Mouse (Mus musculus): ENCODE measurements around the gene Ms4a6d. TPM values are rescaled to one million over a fixed set of nuclear protein-coding genes. Genes with fewer than 3 reads are reported as not detected.
"Not testable (repeated sequence)": the region's sequence is repeated elsewhere in the genome, so short reads cannot be mapped to it uniquely, and the experiment has no call there.

The Ms4a6d gene
- total RNA-seq, 2 experiments from 2014 or later = 3.2 to 5.8 TPM

- DNase-seq = no peak
Observed at GRCm38 (mm10) chr19:11554726-11555125, 49.9 kb downstream of the Ms4a6d start.

- DNase-seq = no peak
Observed at GRCm38 (mm10) chr19:11547911-11548310, 56.7 kb downstream of the Ms4a6d start.

DNA sequence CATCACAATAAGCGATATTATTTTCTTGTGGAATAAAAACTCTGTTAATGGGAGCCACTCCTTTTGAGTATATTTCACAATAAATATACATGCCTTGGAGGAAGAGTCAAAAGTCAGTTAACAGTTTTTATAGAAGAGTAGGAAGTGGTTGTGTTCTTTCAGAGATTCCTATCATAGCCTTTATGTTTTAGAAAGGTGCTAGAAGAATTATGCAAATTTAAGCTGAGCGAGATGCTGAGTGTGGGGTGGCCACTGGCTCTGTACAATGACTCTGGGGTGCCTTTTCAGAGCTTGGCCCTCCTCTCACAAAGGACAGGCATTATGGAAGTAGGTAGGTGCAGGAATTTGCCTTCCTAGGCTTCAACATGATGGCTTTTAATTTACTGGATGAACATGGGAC is 60.3 kb downstream of the Ms4a6d start:
- DNase-seq = not testable (repeated sequence)

DNA sequence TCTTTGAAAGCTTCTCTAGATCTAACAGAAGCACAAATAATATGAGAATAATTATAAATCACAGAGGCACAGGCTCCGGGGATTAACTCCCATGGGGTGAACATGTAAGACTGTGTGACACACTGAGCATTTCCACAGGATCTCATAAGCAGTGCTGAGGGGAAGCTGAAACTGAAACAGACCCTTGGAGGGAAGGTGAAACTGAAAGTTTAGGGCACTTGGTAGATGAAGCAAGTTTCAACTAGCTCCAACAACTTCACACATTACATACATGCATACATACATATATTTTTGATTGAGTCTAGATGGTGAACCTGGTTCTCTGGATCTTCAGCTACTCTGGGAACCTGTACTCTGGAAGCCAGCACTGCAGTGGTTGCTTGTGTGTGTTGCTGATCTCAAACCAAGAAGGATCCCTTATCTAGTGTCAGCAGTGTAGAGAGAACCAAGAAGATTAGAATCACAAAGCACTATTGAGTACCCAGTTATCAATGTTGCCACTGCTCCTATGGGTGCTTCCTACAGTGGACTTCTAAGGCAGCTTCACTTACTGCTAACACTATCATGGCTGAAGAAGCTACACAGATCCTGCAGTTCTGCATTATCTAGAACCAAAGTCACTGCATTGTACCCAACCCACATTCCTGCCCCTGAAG is 64.4 kb downstream of the Ms4a6d start:
- DNase-seq = not testable (repeated sequence)

DNA sequence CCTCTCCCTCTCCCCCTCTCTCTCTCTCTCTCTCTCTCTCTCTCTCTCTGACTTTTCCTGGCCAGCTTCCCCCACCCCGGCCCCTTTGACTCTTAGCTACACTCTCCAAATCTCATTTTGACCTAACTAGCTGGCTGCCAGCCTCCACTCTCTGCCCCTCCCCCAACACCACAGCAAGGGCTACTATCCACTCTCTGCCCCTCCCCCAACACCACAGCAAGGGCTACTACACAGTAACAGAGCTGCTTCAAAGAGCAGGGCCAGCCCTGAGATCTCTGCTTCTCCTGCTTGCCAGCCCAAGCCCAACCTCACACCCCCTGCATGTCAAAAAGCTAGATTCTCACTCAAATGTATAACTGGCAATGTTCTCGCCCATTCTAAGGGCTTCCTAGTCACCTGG is 67.3 kb downstream of the Ms4a6d start:
- peak in 1 of 2 experiments; percentile 13 for DNase-seq

Other genes with a start within 250 kb of the Ms4a6d start
- gene Ms4a4a, start 229.3 kb downstream of the Ms4a6d start, total RNA-seq (2021) = 1 to 10 TPM; 4.4 to 9.7 TPM
- gene Ms4a4c, start 200.1 kb downstream of the Ms4a6d start, total RNA-seq (2021) = under 1 TPM; 0.72 to 0.73 TPM
- gene Ms4a4b, start 161.3 kb downstream of the Ms4a6d start, total RNA-seq (2021) = under 1 TPM; 0.59 to 0.76 TPM
- gene Ms4a6c, start 135.5 kb downstream of the Ms4a6d start, total RNA-seq (2021) = 10 to 100 TPM in 1 of 2 experiments, 1 to 10 TPM in 1; 9.0 to 12.9 TPM
- gene Gm8369, start 118.9 kb downstream of the Ms4a6d start, total RNA-seq (2021) = under 1 TPM in 1 of 2 experiments, not detected in 1; 0.36 TPM
- 10 to 100 TPM in 1 of 2 experiments, 1 to 10 TPM in 1; 6.5 to 10.9 TPM for gene Ms4a6b, start 88.3 kb downstream of the Ms4a6d start, total RNA-seq (2021)
- gene Ms4a4d, start 68.0 kb downstream of the Ms4a6d start, total RNA-seq (2021) = 1 to 10 TPM; 2.3 to 3.4 TPM
- not detected for gene Ms4a2, start 18.9 kb upstream of the Ms4a6d start, total RNA-seq (2021)
- not detected for gene Ms4a3, start 36.0 kb upstream of the Ms4a6d start, total RNA-seq (2021)
- gene Oosp2, start 55.7 kb upstream of the Ms4a6d start, total RNA-seq (2021) = under 1 TPM in 1 of 2 experiments, not detected in 1; 0.92 TPM
- gene Oosp1, start 86.3 kb upstream of the Ms4a6d start, total RNA-seq (2021) = 1 to 10 TPM in 1 of 2 experiments, not detected in 1; 4.7 TPM
- not detected for gene Oosp3, start 92.2 kb upstream of the Ms4a6d start, total RNA-seq (2021)
- gene Gif, start 142.7 kb upstream of the Ms4a6d start, total RNA-seq (2021) = not detected
- gene Mrpl16, start 165.5 kb upstream of the Ms4a6d start, total RNA-seq (2021) = 10 to 100 TPM; 63.8 to 67.8 TPM
- gene Stx3, start 214.6 kb upstream of the Ms4a6d start, total RNA-seq (2021) = 1 to 10 TPM; 8.4 to 9.2 TPM
- not detected for gene Olfr1417, start 234.4 kb upstream of the Ms4a6d start, total RNA-seq (2021)